Mouse (Mus musculus) CH12F3 (cell line): ENCODE measurements around the gene Slc5a11.

Experiments
- in situ Hi-C: fragments of 300-500 bp; cut with MboI; formaldehyde crosslinking; loops from 2 replicates; pipeline ENCODE4 v1.14.3; 2020; ENCODE audit warnings: low sequenced_read_pairs

The Slc5a11 gene

DNA sequence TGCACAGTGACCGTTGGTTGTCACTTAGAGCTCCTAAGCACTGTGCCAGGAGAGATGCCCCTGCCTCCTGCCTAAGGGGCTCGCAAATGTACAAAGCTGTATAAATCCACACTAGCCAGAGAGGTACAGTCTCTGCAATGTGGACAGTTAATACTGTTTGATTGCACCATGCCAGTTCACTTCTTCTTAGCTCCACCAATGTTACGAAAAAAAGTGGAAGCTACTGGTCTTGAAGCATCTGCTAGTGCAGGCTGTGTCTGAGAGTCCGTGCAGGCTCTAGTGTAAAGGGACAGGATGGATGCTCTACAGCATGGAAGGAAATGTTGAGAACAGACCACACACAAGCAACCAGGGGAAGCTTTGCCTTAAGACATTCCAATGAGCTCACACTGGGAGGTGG, 62.0 kb downstream of the Slc5a11 start:
- in situ Hi-C loops: no loop called here

DNA sequence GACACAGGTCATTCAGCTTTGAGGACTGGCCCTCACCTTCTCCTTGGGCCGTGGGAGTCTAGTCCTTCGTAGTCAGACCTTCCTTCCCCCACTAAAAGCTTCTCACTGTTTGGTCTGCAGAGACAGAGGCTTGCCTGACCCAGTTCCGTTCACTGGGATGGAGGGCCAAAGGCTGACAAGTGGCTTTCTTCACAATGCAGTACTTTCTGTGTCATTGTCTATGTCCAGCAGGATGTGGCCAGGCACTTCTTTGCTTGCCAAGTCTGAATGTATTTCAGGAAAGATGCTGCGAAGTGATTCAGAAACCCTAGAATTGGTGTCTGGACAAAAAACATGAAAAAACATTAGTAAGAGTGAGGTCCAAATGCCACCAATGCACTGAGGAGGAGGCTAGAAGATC, 65.2 kb downstream of the Slc5a11 start:
- in situ Hi-C loops: no loop called here

DNA sequence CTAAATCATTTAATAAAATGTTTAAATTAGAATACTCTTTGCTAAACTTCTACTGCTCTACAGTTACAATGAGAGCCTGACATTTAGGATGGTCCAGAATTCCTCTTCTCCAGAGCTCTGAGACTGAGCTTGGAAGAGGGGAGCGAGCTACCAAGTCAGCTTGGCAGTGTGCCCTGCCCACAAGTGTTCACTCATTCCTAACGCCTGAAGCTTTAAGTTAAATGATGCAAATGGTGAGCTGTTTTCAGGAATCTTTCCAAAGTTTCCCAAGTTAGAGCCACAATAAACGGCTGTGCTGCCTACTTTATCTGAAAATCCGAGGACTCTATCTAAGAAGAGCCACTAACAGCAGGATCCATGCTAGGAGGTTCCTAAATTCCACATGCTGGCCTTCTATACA, 69.2 kb downstream of the Slc5a11 start:
- in situ Hi-C loops: no loop called here

DNA sequence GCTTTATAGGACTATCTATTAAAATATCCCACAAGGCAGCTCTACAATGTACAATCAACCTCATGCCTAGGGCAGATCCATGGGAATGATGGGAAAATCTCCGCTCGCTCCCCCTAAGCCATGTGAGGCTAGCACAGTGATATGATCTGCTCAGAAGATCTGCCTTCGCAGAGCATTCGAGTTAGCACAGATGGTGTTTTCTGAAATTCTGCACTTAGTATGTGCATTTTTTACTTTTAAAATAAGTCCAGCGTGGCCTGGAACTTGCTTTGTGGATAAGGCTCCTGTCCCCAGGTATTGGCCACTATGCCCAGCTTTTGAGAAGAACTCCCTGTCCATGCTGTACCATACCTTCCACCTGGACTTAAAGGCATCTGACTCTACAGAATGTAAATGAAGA, 71.3 kb downstream of the Slc5a11 start:
- in situ Hi-C loops: no loop called here

DNA sequence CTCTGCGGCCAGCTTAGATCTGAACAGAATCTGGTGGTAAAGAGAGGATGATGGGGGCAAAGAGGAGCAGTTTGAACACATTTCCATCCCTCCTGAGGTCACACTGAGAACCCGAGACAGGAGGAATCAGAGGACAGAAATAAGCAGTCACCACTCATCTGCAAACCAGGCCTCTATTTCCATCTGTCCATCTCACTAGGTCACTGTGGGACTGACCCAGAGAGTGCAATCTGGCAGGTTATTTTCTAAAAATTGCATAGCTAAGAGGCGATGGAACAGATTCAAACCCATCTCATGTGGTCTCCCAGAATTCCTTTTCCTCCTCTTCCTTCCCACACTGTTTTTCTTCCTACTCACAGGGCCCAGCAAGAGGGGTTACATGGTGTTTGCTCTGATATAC, 73.3 kb downstream of the Slc5a11 start:
- in situ Hi-C loops: no loop called here

- in situ Hi-C loops: no loop called here
Measured at GRCm38 (mm10) chr7:123289176-123289575, 74.6 kb downstream of the Slc5a11 start.

DNA sequence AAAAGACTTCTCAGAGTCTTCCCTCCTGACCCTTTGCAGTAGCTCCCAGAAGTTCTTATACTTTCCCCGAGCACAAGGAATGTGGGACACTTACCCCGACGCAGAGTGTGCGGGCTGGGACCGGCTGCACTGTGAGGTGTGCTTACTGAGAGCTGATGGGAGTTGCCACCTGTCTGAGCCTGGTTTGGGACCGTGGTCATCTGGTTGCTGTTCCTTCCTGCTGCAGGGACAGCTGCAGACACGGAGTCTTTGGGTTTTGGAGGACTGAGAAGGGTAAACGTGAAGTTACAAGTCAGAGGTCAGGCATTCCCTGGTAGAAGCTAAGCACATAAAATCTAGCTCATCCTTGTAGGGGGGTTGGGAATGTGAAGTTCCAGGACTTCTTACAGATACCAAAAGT, 77.4 kb downstream of the Slc5a11 start:
- in situ Hi-C loops: no loop called here

- in situ Hi-C loops: no loop called here
Measured at GRCm38 (mm10) chr7:123293898-123294297, 79.3 kb downstream of the Slc5a11 start.

DNA sequence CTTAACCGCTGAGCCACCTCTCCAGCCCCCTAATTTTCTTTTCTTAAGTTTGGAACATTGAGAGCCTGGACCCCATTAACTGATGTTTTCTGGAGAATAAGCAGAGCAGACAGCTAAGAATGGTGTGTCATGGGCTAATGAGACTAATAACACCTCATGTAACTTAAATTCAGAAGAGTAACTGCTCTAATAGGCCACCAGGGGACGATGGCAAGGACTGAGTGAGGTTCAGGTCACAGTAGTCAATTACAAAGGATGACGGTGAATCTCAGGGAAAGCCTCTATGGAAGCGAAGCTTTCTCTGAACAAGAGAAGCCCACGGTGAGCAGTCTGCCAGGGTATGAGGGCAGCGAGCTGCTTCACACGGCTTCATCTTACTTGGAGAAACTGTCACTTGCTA, 80.8 kb downstream of the Slc5a11 start:
- in situ Hi-C loops: no loop called here

DNA sequence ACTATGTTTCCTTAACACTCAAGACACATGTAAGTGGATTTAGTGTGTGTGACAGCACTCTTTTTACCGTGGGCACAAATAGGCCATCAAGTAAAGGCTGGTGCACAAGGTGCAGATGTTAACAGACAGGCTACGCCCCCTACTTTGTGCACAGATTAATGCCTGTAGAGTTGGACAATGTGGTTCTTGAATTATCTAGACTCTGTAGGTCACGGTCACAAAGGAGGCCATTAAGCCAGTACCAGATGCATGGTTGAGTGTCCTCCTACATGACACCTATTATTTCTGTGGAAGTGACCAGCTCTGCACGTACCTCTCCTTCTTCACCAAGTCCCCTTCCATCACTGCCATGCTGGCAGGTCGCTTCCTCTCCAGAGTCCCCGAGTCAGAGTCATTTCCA, 81.5 kb downstream of the Slc5a11 start:
- in situ Hi-C loops: no loop called here

- in situ Hi-C loops: no loop called here
Measured at GRCm38 (mm10) chr7:123298225-123298624, 83.6 kb downstream of the Slc5a11 start.

DNA sequence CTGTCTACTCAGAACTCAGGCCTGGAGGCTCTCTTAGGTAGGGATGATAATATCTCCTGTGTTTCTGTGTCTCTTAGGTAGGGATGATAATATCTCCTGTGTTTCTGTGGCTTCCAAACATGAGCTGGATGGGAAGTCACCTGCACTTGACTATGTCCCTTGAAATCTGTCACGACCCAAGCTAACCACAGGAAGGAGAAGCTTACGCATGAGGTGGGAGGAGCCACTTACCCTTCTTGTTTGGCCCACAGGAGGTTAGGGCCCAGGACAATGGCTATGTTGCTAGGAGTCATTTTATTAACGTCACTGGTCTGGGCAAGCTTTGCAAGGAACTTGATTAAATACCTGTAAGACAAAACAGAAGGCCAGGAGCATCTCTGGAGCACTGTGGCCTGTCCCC, 85.7 kb downstream of the Slc5a11 start:
- in situ Hi-C loops: no loop called here

- in situ Hi-C loops: no loop called here
Measured at GRCm38 (mm10) chr7:123305397-123305796, 90.8 kb downstream of the Slc5a11 start.

- in situ Hi-C loops: no loop called here
Measured at GRCm38 (mm10) chr7:123307236-123307635, 92.7 kb downstream of the Slc5a11 start.

GRCm38 (mm10) chr7:123307887-123308558, 93.4 kb downstream of the Slc5a11 start:
- in situ Hi-C loops: no loop called here

- in situ Hi-C loops: no loop called here
Measured at GRCm38 (mm10) chr7:123311836-123312235, 97.3 kb downstream of the Slc5a11 start.

DNA sequence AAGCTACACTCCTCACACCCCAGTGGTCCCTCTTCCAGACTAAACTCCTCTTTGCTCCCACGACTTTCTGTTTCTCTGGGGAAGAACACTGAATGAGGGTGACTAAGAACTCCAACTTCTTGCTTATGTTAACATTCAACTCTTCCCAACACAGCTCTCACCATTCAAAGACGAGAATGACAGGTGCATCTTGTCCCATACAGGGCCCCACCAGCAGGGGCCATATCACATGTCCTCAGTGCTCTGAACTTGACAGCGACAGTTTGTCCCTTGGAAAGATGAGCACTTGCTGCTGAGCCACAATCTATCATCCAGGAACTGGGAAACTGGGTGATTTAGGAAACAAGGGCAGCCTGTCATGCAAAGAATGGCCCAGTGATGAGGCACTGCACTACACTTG, 98.2 kb downstream of the Slc5a11 start:
- in situ Hi-C loops: no loop called here

GRCm38 (mm10) chr7:123322452-123323121, 108.0 kb downstream of the Slc5a11 start:
- in situ Hi-C loops: no loop called here
